Mouse (Mus musculus) heart, embryonic 14.5 days (tissue): ENCODE measurements around the gene Lck. TPM values are rescaled to one million over a fixed set of nuclear protein-coding genes. Genes with fewer than 3 reads are reported as not detected.

Experiments
- ATAC-seq: fragments of 200-750 bp; cut with Nextera tagmentation; 2 replicates; pipeline ENCODE4 v1.8.0; 2017; ENCODE audit warnings: low read depth, moderate TSS enrichment; ENCODE audit not compliant: insufficient number of reproducible peaks, insufficient read depth, low FRiP score
- H3K27ac ChIP-seq, 2 experiments: fragments of 200-500 bp in 1 of 2; fragments of 300-500 bp in 1 of 2; sonication (generic) in 1 of 2; replicated peaks in 1 of 2; 2 replicates each; pipeline ENCODE4 v1.5.1; 2012 to 2014; ENCODE audit warnings: low read depth in 2 of 2, low read length in 2 of 2, control low read depth in 1 of 2, mild to moderate bottlenecking in 1 of 2, mixed read lengths in 1 of 2; ENCODE audit not compliant: control insufficient read depth in 1 of 2, insufficient read depth in 1 of 2
- H3K27me3 ChIP-seq: fragments of 300-500 bp; sonication (generic); 2 replicates; pipeline ENCODE4 v1.6.1; 2014; ENCODE audit warnings: mild to moderate bottlenecking, low read length, control low read depth; ENCODE audit not compliant: control insufficient read depth, insufficient read depth
- H3K36me3 ChIP-seq: fragments of 300-500 bp; sonication (generic); 2 replicates; pipeline ENCODE4 v1.6.1; 2014; ENCODE audit warnings: mild to moderate bottlenecking, control low read depth, low read length, mixed read lengths; ENCODE audit not compliant: control insufficient read depth, insufficient read depth
- H3K4me1 ChIP-seq, 2 experiments: fragments of 200-500 bp in 1 of 2; fragments of 300-500 bp in 1 of 2; sonication (generic) in 1 of 2; 2 replicates each; pipeline ENCODE4 v1.6.1; 2012 to 2014; ENCODE audit warnings: low read length in 2 of 2, control low read depth in 1 of 2, mixed read lengths in 1 of 2; ENCODE audit not compliant: control insufficient read depth in 2 of 2, insufficient read depth in 2 of 2
- H3K4me2 ChIP-seq: fragments of 300-500 bp; sonication (generic); 2 replicates; pipeline ENCODE4 v1.6.1; 2014; ENCODE audit warnings: mild to moderate bottlenecking, low read length
- H3K4me3 ChIP-seq, 2 experiments: fragments of 200-500 bp in 1 of 2; fragments of 300-500 bp in 1 of 2; sonication (generic) in 1 of 2; 2 replicates each; pipeline ENCODE4 v1.5.1; 2012 to 2014; ENCODE audit warnings: low read length in 2 of 2, mild to moderate bottlenecking in 2 of 2, control low read depth in 1 of 2, low read depth in 1 of 2, moderate library complexity in 1 of 2; ENCODE audit not compliant: control insufficient read depth in 1 of 2, insufficient read depth in 1 of 2
- H3K9ac ChIP-seq: fragments of 300-500 bp; sonication (generic); 2 replicates; pipeline ENCODE4 v1.6.1; 2014; ENCODE audit warnings: mild to moderate bottlenecking, low read length
- H3K9me3 ChIP-seq: fragments of 300-500 bp; sonication (generic); 2 replicates; pipeline ENCODE4 v1.6.1; 2016; ENCODE audit warnings: low read length, control low read depth; ENCODE audit not compliant: control insufficient read depth
- WGBS: fragments of 180-500 bp; shearing (Covaris S2); extraction: QIAGEN DNeasy Blood & Tissue Kit; methylation state at CpG from one replicate; pipeline ENCODE4 v1.1.7; 2014; 5-methylcytosine and 5-hydroxymethylcytosine counted together
- polyA plus RNA-seq: library from polyadenylated mRNA; unstranded; fragments of >200 nt; fragmentation: Nextera tagmentation; extraction: Ambion mirVana; gene quantifications from 2 replicates; pipeline ENCODE4 v1.2.1, GENCODE M21; 2014

Lck gene
- polyA plus RNA-seq, 1 experiment from 2014 or later = 2.6 TPM

- Histone ChIP-seq H3K4me2 (no peak overlapping the region), H3K4me1 (peaks cover 5 to 8% of the 10 kb centered on the region in 2 experiments; a peak in 3 of 4 replicates), H3K9ac (no peak overlapping the region), H3K27me3 (no peaks in the 10 kb centered on the region), H3K9me3 (no peaks in the 10 kb centered on the region), H3K4me3 (no peak overlapping the region), H3K36me3 (peaks cover 43% of the 10 kb centered on the region), H3K27ac (no peak overlapping the region)
- ATAC-seq = no peak
- 78% methylated on average over 12 of the region's 12 CpGs for WGBS
Observed at GRCm38 (mm10) chr4:129609139-129609631, 35.7 kb upstream of the Lck start.

- no peaks in the 10 kb centered on the region for H3K27me3 ChIP-seq
- no peak overlapping the region for H3K4me2 ChIP-seq
- peaks cover 50% of the 10 kb centered on the region for H3K36me3 ChIP-seq
- no peaks in the 10 kb centered on the region for H3K9me3 ChIP-seq
- H3K4me1 ChIP-seq = peaks cover 2% of the 10 kb centered on the region in 2 experiments; a peak in 1 of 4 replicates
- no peak overlapping the region for H3K27ac ChIP-seq
- ATAC-seq = peak; percentile 31; the same call in 1 of the 2 replicates
- WGBS = 35% methylated on average over 7 of the region's 7 CpGs
- no peak overlapping the region for H3K4me3 ChIP-seq
- H3K9ac ChIP-seq = no peak overlapping the region
Observed at GRCm38 (mm10) chr4:129608426-129609025, 35.1 kb upstream of the Lck start.

- H3K4me3 ChIP-seq = peak within 1 kb of the TSS; percentile 90 to 96
- peak; percentile 76 for ATAC-seq
- H3K9me3 ChIP-seq = no peaks in the 10 kb centered on the region
- H3K4me2 ChIP-seq = peak within 1 kb of the TSS; percentile 79
- H3K4me1 ChIP-seq = peaks cover 4 to 20% of the 10 kb centered on the region in 2 experiments
- peaks cover 66% of the 10 kb centered on the region for H3K36me3 ChIP-seq
- WGBS = under 1% methylated on average over 72 of the region's 74 CpGs
- H3K27me3 ChIP-seq = no peaks in the 10 kb centered on the region
- peak within 1 kb of the TSS; percentile 65 to 76 for H3K27ac ChIP-seq
- H3K9ac ChIP-seq = peak within 1 kb of the TSS; percentile 95
Observed at GRCm38 (mm10) chr4:129600233-129601158, 27.1 kb upstream of the Lck start, which contains the start of the genes Eif3i and Tmem234. Gene Eif3i, minus strand, starts transcription at chr4:129600648. Gene Tmem234, plus strand, starts transcription at chr4:129600668.

GRCm38 (mm10) chr4:129588865-129589264 lies 15.4 kb upstream of the Lck start:
- H3K27ac ChIP-seq = no peak overlapping the region
- H3K4me2 ChIP-seq = no peak overlapping the region
- no peaks in the 10 kb centered on the region for H3K27me3 ChIP-seq
- no peak overlapping the region for H3K4me3 ChIP-seq
- WGBS = 57% methylated on average over 4 of the region's 4 CpGs
- peaks cover 3 to 8% of the 10 kb centered on the region in 2 experiments for H3K4me1 ChIP-seq
- H3K9ac ChIP-seq = no peak overlapping the region
- peaks cover 34% of the 10 kb centered on the region for H3K36me3 ChIP-seq
- H3K9me3 ChIP-seq = no peaks in the 10 kb centered on the region
- ATAC-seq = no peak

GRCm38 (mm10) chr4:129586943-129587342 lies 13.5 kb upstream of the Lck start:
- Histone ChIP-seq H3K9me3 (no peaks in the 10 kb centered on the region), H3K4me2 (no peak overlapping the region), H3K4me3 (no peak overlapping the region), H3K4me1 (peaks cover 3 to 8% of the 10 kb centered on the region in 2 experiments), H3K9ac (no peak overlapping the region), H3K27ac (no peak overlapping the region), H3K36me3 (peaks cover 16% of the 10 kb centered on the region), H3K27me3 (no peaks in the 10 kb centered on the region)
- 58% methylated on average over 1 of the region's 1 CpGs for WGBS
- ATAC-seq = no peak

- Histone ChIP-seq H3K4me2 (peak overlapping the region; percentile 83), H3K27ac (no peak overlapping the region; a peak in 1 of 4 replicates), H3K9ac (no peak overlapping the region), H3K4me1 (peaks cover 3 to 8% of the 10 kb centered on the region in 2 experiments), H3K27me3 (no peaks in the 10 kb centered on the region), H3K9me3 (no peaks in the 10 kb centered on the region), H3K36me3 (peaks cover 5% of the 10 kb centered on the region), H3K4me3 (peak overlapping the region in 1 of 2 experiments; percentile 47; a peak in 1 of 4 replicates)
- no peak for ATAC-seq
- 74% methylated on average over 9 of the region's 9 CpGs for WGBS
Observed at GRCm38 (mm10) chr4:129585773-129586172, 12.3 kb upstream of the Lck start.

GRCm38 (mm10) chr4:129584884-129585608 lies 11.6 kb upstream of the Lck start:
- Histone ChIP-seq H3K27ac (peak overlapping the region; percentile 20 to 69), H3K4me1 (peaks cover 5 to 11% of the 10 kb centered on the region in 2 experiments), H3K4me3 (peak overlapping the region; percentile 47 to 76), H3K9me3 (no peaks in the 10 kb centered on the region), H3K4me2 (peak overlapping the region; percentile 83), H3K27me3 (no peaks in the 10 kb centered on the region), H3K36me3 (no peaks in the 10 kb centered on the region), H3K9ac (peak overlapping the region; percentile 69)
- ATAC-seq = peak; percentile 41
- 1% methylated on average over 36 of the region's 36 CpGs for WGBS
